Mouse (Mus musculus): ENCODE results near the gene Nkx2-2.

DNA sequence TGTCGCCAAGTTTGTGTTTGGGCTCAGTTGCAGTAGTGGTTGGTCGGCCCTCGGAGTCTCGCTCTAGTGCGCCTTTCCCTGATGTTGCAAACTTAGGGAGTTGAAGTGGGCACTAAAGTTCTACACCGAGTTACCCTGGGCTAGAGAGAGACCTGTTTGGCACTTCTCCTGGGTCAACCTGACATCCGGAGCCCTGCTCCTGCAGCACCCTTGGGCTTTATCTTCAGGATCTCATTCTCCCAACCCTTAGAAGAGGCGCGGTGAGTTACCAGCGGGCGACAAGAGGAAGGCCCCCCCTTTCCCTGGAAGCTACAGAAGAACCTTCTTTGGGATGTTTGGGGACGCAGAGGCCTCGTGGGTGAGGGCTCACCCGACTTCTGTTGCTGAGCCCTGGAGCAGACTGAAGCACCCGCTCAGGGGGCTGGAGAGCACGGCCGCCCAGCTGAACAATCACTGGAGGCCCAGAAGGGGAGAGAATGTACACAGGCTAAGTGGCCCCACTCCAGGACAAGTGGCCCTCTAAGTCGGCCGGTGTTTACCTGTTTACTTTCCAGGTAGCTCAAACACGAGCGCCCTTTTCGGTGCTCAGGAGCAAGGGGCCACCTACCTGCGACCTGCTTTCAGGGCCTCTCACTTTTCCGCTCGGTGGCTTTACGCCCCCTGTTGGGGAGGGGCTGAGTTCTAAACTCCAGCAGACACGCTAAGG is 3.6 kb downstream of the Nkx2-2 start:
- TF ChIP-seq ZC3H11A (IDR thresholded peaks at IDR 0.05; ENCODE audit: borderline replicate concordance, low read depth, low read length) = no peak
- TF ChIP-seq CHD2 (IDR thresholded peaks at IDR 0.05; ENCODE audit: low read depth, low read length) = no peak
- no peak for TF ChIP-seq MAFK (IDR thresholded peaks at IDR 0.05; ENCODE audit: insufficient read depth, low read depth, low read length)
- no peak for TF ChIP-seq ZNF384 (IDR thresholded peaks at IDR 0.05; ENCODE audit: low read depth, low read length)
- no peak for TF ChIP-seq HCFC1 (IDR thresholded peaks at IDR 0.05; ENCODE audit: borderline replicate concordance, insufficient read depth, low read length)
